Mouse (Mus musculus) left cerebral cortex, adult 2 months (tissue): ENCODE measurements around the gene Rnf123. TPM values are rescaled to one million over a fixed set of nuclear protein-coding genes. Genes with fewer than 3 reads are reported as not detected.

Experiments used
- DNase-seq, 2 experiments: peaks; one replicate each; pipeline ENCODE4 v3.0.0; 2021 to 2022; ENCODE audit warnings: low spot score in 2 of 2, mixed read lengths in 1 of 2; ENCODE audit errors: extremely low spot score in 1 of 2
- H3K27ac ChIP-seq: fragments of 200-600 bp; 2 replicates; pipeline ENCODE4 v1.8.1; 2022
- H3K4me3 ChIP-seq: fragments of 200-600 bp; 2 replicates; pipeline ENCODE4 v1.8.1; 2022
- CTCF ChIP-seq: fragments of 200-600 bp; IDR thresholded peaks from 2 replicates; pipeline ENCODE4 v1.8.1; 2022; ENCODE audit warnings: antibody characterized with exemption, mild to moderate bottlenecking, moderate library complexity
- intact Hi-C: fragments of 180-260 bp; cut with DNase I; formaldehyde crosslinking; loops from one replicate; pipeline ENCODE4 v1.15.1; 2025
- total RNA-seq, 2 experiments: library from RNA; stranded (reverse); gene quantifications; 2 replicates each; pipeline ENCODE4 v1.2.3; 2021

The Rnf123 gene
- total RNA-seq, 2 experiments from 2014 or later: 107 to 108 TPM

GRCm38 (mm10) chr9:108048566-108048955, 34.6 kb downstream of the Rnf123 start:
- intact Hi-C loops: no loop called here
- Histone ChIP-seq H3K4me3 (peak overlapping the region; percentile 92), H3K27ac (no peak overlapping the region)
- no peak for TF ChIP-seq CTCF
- DNase-seq: peak in 1 of 2 experiments; percentile 23

- TF ChIP-seq CTCF: no peak
- DNase-seq: peak in 1 of 2 experiments; percentile 21
- Histone ChIP-seq H3K4me3 (no peak overlapping the region), H3K27ac (no peak overlapping the region)
- intact Hi-C loops: no loop called here
These were observed 35.3 kb downstream of the Rnf123 start for GRCm38 (mm10) chr9:108047601-108048565.

GRCm38 (mm10) chr9:108046582-108046981, 36.6 kb downstream of the Rnf123 start:
- DNase-seq: peak in 1 of 2 experiments; percentile 8
- intact Hi-C loops: no loop called here
- TF ChIP-seq CTCF: no peak
- Histone ChIP-seq H3K4me3 (no peak overlapping the region), H3K27ac (no peak overlapping the region)

GRCm38 (mm10) chr9:108044751-108045492, 38.2 kb downstream of the Rnf123 start:
- Histone ChIP-seq H3K27ac (no peak overlapping the region), H3K4me3 (no peak overlapping the region)
- no peak for DNase-seq
- TF ChIP-seq CTCF: peak; percentile 19
- intact Hi-C loops: no loop called here

GRCm38 (mm10) chr9:108035331-108036156, 47.6 kb downstream of the Rnf123 start:
- intact Hi-C loops: no loop called here

GRCm38 (mm10) chr9:108032126-108032525, 51.0 kb downstream of the Rnf123 start:
- DNase-seq: no peak
- Histone ChIP-seq H3K4me3 (no peak overlapping the region), H3K27ac (no peak overlapping the region)
- intact Hi-C loops: no loop called here
- no peak for TF ChIP-seq CTCF

More at GRCm38 (mm10) chr9:108035331-108036156, 47.6 kb downstream of the Rnf123 start:
- no peak overlapping the region for H3K27ac ChIP-seq
- TF ChIP-seq CTCF: no peak
- DNase-seq: no peak
- H3K4me3 ChIP-seq: no peak overlapping the region

GRCm38 (mm10) chr9:108027867-108028266, 55.3 kb downstream of the Rnf123 start:
- no peak for DNase-seq
- intact Hi-C loops: no loop called here
- peak; percentile 15 for TF ChIP-seq CTCF
- Histone ChIP-seq H3K4me3 (no peak overlapping the region), H3K27ac (no peak overlapping the region)

GRCm38 (mm10) chr9:108026584-108026983, 56.6 kb downstream of the Rnf123 start:
- TF ChIP-seq CTCF: peak; percentile 33
- Histone ChIP-seq H3K4me3 (no peak overlapping the region), H3K27ac (no peak overlapping the region)
- intact Hi-C loops: no loop called here
- DNase-seq: no peak

GRCm38 (mm10) chr9:108023216-108023615, 59.9 kb downstream of the Rnf123 start:
- no peak for DNase-seq
- Histone ChIP-seq H3K27ac (no peak overlapping the region), H3K4me3 (no peak overlapping the region)
- intact Hi-C loops: no loop called here
- no peak for TF ChIP-seq CTCF

GRCm38 (mm10) chr9:108020741-108021140, 62.4 kb downstream of the Rnf123 start:
- no peak for TF ChIP-seq CTCF
- DNase-seq: no peak
- H3K27ac ChIP-seq: no peak overlapping the region; the same call in 1 of the 2 replicates
- intact Hi-C loops: no loop called here
- no peak overlapping the region for H3K4me3 ChIP-seq

GRCm38 (mm10) chr9:108017127-108017526, 66.0 kb downstream of the Rnf123 start:
- no peak for DNase-seq

More at GRCm38 (mm10) chr9:108017127-108017526, 66.0 kb downstream of the Rnf123 start:
- Histone ChIP-seq H3K4me3 (no peak overlapping the region), H3K27ac (no peak overlapping the region)
- intact Hi-C loops: no loop called here
- TF ChIP-seq CTCF: no peak
